Mouse (Mus musculus): ENCODE data around the gene Pbld2.
"Not testable (repeated sequence)": the region's sequence is repeated elsewhere in the genome, so short reads cannot be mapped to it uniquely, and the experiment has no call there.

Gene Pbld2

DNA sequence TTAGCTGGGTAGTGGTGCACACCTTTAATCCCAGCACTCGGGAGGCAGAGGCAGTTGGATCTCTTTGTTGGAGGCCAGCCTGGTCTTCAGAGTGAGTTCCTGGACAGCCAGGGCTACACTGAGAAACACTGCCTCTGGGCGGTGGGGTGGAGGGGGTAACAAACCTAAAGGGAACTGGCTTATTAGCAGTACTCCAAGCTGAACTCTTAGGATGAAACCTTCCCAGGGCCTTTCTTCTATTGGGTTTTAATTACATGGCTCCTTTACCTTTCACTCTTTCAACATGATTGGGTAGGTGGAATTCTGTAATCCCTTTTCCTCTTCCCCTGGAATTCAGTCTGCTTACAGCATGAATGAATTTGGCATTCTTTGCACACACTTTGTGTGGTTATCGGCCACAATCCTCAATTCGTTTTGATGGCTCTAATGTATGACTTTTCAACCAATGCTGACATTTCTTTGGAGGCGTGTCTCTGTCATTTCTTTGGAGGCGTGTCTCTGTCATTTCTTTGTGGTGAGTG, 1.4 kb downstream of the Pbld2 start:
- no peak for DNase-seq (ENCODE audit: low spot score in 2 of 2)

DNA sequence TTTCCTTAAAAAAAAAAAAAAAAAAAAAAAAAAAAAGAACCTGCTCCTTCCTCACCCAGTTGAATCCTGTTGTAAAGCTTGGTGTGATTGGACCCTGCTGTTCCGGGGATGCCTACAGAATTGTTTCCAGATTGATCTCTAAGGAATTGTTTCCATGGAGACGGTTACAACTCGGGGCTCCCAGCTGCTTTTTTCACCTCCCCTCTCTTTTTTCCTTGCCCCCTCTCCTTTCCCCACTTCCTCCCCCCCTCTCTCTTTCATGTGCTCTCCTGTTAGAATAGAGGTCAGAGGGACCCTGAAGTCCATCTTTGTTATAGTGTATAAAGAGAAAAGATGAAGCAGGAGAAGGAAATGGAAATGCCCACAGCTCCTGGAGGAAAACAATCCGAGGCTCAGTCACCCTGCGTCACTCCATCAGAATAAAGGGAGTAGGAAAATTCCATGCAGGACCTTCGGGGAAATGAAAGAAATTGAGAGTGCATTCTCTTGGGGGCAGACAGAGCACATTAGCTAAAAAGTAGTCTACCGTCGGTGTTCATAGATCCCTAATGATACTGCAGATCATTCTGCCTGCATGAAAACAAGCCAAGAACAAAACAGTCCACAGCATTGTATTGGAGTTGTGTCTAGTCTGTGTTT, 2.2 kb downstream of the Pbld2 start:
- no peak for DNase-seq (ENCODE audit: low spot score in 2 of 2)

DNA sequence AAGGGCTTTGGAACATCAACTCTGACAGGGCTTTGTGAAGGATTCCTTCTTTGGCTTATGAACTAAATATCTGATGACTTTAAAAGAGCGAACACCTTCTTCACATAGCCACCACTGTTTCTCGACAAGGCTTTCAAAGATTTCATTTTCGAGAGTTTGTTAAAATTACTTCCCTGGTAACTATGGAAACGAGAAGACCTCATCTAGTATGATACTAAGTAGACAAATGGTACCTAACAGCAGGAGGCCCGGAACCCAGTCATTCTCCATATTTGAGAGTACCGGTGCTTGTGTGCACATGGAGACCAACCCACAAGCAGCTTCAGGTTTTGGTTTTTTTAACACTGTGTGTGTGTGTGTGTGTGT, 2.7 kb downstream of the Pbld2 start:
- no peak for DNase-seq (ENCODE audit: low spot score in 2 of 2)

DNA sequence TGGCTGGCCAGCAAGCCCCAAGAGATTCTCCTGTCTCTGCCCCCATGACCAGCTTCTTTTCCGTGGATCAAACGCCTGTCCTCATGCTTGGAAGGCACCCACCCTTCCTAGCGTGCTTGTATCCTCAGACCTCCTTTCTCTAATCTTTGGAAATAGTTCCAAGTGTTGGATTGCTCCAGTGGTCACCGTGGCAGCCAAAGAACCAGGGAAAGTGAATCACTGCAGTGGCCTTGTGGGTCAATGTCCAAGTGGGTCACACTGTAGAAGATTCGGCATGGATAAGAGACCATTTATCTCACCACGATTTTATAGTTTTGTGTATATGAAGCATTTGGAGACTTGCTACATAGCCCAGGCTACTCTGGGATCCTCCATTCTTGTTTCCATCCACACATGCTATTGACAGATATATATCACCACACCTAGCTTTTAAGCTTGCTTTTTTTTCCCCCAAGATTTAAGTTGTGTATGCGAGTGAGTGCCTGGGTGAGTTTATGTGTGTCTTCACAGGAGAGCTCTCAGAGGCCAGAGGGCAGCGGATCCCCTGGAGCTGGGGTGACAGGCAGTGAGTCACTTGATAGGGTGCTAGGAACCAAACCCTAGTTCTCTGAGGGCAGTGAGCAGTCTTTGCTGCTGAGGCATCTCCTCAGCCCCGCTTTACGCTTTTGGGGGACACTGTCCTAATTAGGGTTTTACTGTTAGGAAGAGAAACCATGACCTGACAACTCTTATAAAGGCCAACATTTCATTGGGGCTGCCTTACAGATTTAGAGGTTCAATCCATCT, 3.5 kb downstream of the Pbld2 start:
- no peak for DNase-seq (ENCODE audit: low spot score in 2 of 2)

DNA sequence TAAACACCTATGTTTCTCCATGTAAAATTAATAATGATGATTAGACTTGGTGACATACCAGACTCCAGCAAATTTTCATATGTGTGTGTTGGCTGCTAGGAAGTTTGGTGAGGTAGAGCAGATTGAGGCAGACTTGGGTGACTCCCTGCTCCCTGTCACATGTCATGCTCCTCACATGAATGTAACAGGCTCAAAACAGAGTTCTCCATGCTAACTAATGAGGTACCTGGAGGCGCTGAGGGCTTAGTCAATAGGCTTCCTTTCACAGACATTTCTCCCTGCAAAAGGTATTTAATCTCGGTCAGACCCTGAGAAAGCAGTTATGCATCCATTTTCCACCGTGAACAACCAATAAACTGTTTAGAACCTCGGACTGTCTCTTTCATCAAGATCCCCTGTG, 4.3 kb downstream of the Pbld2 start:
- DNase-seq (ENCODE audit: low spot score in 2 of 2): no peak

DNA sequence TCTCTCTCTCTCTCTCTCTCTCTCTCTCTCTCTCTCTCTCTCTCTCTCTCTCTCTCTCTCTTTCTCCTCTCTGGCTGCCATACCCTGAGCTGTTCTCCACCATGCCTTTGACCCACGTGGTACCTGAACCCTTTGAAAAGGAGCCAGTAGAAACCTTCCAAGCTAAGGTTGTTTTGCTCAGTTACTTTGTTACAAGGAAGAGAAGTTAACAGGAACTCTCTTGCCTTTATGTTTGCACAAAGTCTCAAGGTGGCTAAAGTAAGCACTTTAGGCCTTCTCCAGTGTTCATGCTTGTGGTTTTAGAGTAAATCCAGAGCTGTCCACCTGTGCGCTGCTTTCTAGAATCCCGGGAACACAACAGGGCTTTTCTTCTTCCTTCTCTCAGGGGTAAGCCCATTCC, 8.2 kb downstream of the Pbld2 start:
- no peak for DNase-seq (ENCODE audit: low spot score in 2 of 2)

DNA sequence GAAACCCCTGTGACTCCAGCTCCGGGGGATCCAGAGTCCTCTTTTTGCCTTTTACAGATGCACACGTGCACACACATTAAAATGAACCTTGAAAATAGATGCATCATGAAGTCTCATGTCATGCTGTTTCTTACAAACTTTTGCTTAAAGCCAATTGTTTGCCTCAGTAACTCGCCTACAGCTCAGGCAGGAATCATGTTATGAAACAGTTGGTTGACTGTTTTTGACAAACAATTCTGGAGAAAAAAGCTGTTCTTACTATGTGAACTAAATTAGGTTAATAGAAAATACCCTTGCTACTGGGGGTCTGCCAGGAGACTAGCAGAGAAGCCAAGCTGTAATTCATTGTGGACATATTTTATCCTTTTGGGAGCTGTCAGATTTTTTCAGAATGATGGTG, 8.8 kb downstream of the Pbld2 start:
- no peak for DNase-seq (ENCODE audit: low spot score in 2 of 2)

DNA sequence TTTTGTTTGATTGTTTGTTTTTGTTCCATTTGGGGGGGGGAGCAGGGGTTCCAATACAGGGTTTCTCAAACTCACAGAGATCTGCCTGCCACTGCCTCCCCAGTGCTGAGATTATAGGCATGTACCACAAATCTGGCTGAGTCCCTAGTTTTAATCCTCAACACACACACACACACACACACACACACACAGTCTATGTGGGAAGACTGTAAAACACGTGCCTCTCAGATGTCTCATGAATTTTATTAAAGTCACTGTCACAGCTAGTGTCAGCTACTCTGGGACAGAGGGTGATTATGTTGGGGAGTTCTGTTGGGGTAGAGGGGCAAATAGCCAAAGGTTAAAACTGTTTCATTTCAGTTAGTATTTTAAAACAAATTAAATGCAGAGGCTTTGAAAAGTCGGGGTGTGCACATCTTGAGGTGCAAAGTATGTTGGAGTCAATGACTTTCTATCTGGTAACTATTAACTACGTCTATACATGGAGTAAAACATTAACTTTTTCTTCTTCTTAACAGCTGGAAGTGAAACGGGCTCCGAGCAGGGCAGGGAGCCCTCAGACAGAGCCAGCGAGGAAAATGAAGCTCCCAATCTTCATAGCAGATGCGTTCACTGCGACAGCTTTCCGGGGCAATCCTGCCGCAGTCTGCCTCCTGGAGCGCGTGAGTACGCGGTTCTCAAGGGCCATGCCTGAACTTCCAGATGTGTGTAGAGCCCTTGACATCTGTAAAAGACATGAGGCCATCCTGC, 14.6 kb downstream of the Pbld2 start:
- DNase-seq (ENCODE audit: low spot score in 2 of 2): no peak

DNA sequence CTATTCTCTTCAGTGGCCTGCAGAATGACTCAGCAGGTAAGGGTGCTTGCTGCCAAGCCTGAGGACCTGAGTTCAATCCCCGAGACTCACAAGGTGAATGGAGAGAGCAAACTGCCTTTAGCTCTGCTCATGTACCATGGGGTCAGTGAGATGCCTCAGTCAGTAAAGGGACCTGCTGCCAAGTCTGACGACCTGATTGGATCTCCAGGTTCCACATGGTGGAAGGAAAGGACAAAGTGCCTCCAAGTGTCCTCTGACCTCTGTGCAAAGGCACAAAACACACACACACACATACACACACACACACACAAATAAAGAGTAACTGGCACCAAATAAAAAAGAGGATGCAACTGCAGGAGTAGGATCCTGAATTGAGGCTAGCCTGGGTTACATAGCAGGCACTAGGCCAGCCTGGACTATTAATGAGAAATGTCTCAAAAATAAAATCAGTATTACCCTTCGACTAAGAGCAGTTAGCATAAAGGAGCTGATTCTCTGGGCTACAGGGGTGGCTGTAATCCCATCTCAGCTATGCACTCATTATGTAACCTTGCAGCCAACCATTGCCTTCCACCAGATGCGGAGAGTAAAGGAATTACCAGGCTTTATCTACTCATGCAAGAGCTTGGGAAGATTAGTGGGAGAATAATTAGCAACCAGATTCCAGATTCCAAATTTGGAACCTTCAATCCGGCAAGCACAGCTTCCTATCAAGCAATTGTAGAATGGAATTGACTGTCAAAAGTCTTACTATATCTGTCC, 15.9 kb downstream of the Pbld2 start:
- no peak for DNase-seq (ENCODE audit: low spot score in 2 of 2)

DNA sequence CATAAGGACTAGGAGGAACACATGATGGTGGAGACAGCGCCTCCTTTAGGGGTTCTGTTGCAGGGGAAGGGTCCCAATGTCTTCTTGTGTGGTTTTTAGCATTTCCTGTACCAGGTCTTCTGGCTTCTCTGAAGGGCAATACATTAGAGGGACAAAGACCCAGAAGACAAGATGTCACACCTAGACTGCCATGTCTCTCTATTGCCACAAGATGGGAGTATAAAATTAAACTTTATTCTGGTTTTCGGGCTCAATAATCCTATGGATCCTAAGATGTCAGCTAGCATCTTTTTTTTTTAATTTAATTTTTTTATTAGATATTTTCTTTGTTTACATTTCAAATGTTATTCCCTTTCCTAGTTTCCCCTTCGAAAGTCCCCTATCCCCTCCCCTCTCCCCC, 19.0 kb downstream of the Pbld2 start:
- DNase-seq (ENCODE audit: low spot score in 2 of 2): no peak

DNA sequence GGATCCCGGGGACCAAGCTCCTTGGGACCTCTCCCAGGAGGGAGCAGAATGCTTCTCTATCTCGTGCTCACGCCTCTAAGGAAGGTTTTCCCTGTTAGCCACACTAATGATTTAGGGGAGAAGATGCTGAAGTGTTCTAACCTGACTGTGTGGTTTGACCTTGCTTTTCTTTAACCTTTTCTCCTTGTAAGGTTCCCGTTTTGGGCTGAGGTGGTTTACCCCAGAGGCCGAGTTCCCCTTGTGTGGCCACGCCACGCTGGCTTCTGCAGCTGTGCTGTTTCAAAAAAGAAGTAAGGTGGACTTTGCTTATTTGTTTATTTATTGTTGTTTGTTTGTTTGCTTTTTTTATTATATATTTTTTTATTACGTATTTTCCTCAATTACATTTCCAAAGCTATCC, 23.6 kb downstream of the Pbld2 start:
- DNase-seq (ENCODE audit: low spot score in 2 of 2): no peak

DNA sequence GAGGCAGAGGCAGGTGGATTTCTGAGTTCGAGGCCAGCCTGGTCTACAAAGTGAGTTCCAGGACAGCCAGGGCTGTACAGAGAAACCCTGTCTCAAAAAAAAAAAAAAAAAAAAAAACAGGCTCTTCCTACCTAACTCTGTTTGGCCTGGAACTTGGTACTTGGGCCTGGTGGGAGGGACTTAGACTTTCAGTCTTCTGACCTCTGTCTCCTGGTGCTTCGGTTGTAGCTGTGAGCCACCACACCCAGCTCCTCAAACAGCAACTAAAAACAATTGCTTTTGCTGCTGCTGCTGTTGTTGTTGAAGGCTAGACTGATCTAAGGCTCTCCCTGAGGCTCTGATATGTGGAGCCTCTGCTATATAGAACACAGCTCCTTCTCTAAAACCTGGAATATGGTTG, 25.0 kb downstream of the Pbld2 start:
- no peak for DNase-seq (ENCODE audit: low spot score in 2 of 2)

DNA sequence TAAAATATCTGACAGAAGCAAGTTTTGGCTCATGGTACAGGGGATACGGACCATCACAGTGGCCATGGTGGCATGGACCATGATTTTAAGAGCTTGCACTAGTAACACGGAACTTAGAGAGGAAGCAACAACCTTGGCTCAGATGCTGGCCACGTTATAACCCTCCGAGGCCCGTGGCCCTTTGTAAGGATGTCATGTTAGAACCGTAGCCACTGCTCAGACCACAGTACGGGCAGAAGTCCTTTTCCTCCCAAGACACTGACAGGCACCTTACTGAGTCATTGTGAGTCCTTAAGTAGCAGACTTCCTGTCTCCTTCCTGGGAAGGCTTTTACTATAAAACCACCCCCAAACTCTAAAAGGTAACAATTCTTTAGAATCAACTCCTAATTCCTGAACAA, 27.2 kb downstream of the Pbld2 start:
- DNase-seq (ENCODE audit: low spot score in 2 of 2): no peak

DNA sequence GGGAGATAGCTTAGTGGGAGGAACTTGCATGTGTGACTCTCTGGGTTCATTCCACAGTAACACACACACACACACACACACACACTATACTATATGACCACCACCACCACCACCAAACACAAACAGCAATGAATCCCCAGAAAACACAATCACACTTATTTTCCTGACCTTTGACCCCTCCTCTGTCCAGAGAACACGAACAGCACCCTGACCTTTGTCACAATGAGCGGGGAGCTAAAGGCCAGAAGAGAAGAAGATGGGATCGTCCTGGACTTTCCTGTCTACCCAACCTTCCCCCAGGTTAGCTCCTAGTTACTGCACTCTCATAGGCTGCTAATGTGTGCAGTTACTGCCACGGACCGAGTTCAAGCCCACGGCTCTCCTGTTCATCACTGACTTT, 27.9 kb downstream of the Pbld2 start:
- DNase-seq (ENCODE audit: low spot score in 2 of 2): no peak

DNA sequence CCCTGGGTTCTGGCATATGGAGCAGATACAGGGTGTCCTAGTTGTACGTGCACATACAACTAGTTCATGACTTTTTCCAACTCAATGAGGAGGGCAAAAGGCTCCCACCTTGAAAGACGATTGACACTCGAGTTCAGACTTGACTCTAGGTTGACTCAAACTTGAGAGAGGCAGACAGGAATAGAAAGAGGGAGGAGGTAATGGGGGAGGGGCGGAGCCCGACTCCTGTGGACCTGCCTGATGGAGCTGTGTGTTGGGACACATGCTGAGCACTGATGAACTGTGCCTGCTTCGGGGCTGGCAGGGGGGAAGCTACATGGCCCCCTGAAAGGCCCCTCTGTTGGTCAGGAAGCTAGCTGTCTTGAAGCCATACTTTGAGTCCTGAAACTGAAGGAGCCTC, 28.9 kb downstream of the Pbld2 start:
- DNase-seq (ENCODE audit: low spot score in 2 of 2): no peak

DNA sequence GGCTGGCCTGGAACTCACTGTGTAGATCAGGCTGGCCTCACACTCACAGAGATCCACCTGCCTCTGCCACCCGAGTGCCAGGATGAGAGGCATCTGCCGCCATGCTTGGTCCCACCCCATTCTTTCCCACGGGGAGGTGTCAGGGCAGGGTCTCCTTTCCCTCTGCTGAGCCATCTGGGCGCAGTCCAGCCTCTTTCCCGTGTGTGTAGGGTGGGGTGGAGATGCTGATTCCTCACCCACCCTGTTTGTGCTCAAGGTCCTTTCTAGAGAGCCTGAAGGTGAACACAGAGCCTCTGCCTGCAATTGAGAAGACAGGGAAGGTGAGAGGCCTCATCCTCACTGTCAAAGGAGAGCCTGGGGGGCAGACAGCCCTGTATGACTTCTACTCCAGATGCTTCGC, 30.0 kb downstream of the Pbld2 start:
- DNase-seq (ENCODE audit: low spot score in 2 of 2): not testable (repeated sequence)

DNA sequence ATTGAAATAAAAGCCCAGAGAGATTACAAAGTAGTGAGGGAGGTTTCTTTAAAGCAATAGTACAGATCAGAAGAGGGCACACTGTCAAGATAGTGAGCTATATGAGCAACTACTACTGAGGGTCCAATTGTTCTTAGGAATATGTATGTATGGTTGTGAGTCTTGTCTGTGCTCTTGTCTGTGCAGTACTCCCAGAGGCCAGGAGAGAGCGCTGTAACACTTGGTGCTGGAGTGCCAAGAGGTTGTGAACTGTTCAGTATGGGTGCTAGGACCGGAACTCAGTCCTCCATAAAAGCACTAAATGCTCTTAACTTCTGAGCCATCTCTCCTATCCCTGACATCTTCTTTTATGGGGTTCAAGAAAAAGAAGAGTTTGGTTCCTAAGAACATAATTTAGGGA, 30.5 kb downstream of the Pbld2 start:
- no peak for DNase-seq (ENCODE audit: low spot score in 2 of 2)

DNA sequence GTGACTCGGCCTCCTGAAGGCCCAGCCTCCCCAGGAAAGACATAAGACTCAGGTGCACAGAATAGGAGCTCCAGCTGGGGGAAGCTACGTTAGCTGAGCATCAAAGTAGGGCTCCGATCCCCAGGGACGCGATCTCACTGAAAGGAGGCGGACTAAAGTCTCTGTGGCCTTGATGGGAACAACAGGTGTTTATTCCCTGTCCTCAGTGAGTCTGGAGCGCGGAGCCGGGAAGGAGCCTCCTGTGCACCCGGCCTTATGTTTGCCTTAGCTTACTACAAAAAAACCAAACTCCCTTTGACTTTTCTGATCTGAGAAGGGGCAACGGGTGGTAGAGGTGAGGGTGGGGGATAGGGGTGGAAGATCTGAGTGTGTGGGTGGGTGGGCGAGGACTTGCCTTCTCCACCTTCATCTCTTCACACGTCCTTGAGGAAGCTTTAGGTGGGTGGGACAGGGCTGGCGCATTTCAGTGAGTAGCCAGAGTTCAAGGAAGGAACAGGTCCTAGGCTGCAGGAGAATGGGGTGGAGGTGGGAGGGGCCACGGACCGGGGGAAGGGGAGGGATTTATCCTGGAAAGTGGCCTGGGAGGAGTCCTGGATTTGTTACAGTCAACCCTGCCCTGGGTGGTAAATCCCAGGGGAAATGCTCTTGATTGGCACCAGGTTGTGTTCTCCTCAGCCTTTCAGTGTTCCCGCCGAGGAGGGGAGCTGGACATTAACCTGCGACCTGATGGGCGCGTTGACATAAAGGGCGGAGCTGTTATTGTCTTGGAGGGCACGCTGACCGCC, 33.0 kb downstream of the Pbld2 start:
- no peak for DNase-seq (ENCODE audit: low spot score in 2 of 2)

DNA sequence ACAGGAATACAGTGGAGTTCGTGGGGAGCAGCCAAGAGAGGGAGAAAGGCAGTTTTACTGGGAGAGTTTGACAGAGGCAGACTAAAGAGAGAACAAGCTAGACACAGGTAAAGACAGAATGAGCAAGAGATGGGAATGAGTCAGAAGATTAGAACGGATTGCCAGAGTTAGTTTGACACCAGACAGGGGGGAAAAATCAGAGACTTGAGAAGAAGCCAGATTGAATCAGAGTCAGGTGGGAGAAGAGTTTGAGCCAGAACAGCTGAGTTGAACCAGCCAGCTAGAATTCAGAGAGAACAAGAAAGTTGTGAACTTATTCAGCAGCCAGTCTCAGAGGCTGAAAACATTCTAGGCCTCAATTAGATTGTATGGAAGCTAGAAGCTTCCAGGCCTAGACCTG, 35.7 kb downstream of the Pbld2 start, which contains the start of gene Pbld1:
TSS of gene Pbld1 (plus strand) at position 301 of the 400 bp plus-strand sequence.
- DNase-seq (ENCODE audit: low spot score in 2 of 2): no peak

DNA sequence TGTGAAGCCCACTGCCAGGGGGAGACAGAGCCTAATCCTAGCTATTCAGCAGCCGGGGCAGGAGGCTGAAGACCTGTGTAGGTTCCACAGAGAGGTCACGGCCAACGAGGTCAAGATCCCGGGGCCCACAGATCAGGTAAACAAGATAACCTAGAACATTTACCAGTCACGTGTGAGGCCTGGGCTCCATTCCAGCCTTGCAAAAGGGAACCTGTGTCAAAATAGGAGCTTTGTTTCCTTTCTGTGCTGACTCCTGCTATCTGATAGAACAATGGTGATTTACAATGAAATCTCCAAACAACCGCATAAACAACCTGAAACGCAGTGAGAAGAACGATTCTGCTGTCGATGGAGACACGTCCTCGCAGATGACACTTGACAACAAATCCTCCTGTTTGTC, 36.3 kb downstream of the Pbld2 start:
- no peak for DNase-seq (ENCODE audit: low spot score in 2 of 2)

DNA sequence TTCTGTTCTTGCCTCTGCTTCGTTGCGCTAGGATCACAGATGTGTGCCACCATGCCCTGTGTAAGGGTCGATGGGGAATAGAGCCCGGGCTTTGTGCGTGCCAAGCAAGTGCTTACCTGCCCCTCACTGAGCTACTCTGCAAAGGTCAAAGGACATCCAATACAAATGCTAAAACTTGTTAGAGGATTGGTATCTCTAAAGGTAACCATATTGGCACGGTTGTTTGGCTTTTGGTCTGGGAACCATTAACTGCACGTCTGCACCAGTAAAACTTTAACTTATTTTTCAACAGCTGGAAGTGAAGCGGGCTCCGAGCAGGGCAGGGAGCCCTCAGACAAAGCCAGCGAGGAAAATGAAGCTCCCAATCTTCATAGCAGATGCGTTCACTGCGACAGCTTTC, 37.2 kb downstream of the Pbld2 start:
- DNase-seq (ENCODE audit: low spot score in 2 of 2): no peak

All from left cerebral cortex, adult 9 months (tissue).